Mouse (Mus musculus): ENCODE measurements around the gene Twf1.

GRCm38 (mm10) chr15:94589219-94590075 lies at the start of gene Twf1:
- TF ChIP-seq CTCF (IDR thresholded peaks at IDR 0.05; ENCODE audit: low read depth, low read length) (no peak), POLR2A (IDR thresholded peaks at IDR 0.05; ENCODE audit: extremely low read depth, insufficient read depth, low read length) (peak; percentile 77)

Measured in liver, adult 2 months (tissue).